ENCODE assay signal across 1 mouse cellular context in the genomic region with DNA sequence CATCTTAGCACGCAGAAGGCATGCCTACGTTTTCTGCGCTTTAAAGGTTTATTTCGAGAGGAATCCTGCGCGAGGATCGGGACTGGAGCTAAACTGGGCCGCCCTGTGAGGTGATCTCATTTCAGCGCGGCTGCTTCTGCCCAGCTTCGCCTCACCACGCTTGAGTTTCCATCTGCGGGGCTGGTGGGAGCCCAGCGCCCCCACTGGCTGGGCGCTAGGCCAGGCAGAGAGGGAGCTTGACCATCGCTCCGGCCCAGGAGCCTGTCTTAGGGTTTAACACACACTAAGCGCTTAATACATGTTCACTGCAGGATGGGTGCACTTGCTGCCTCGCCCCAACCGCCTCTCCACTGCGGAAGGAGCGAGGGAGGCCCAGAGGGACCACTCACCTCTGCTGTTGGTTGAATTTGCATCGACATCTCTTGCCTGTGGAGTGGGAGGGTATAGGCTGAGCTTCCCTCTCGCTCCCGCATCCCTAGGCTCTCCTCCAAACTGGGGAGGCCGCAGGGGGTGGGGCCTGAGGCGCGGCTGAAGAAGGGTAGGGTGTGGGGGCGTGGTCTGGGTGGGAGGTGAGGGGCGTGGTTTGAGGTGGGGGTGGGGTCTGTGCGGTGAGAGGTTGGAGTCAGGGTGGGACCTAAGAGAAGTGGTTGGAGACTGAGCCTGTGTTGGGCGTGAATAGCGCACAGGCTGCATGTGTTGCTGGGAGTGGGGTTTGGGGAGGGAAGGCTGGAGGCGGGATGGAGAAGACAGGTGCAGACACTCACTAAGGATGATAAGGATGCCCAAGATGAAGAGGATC.
TF ChIP-seq lines count a peak whose summit lies in the region.

No protein-coding gene starts in this region.

TF ChIP-seq in CH12.LX, 34 proteins besides CTCF, POLR2A, EP300 and RAD21:
- TF ChIP-seq POLR2AphosphoS2 (IDR thresholded peaks at IDR 0.05; ENCODE audit: low read depth, low read length), result no peak
- no peak for TF ChIP-seq BHLHE40 (IDR thresholded peaks at IDR 0.05; ENCODE audit: low read depth, low read length)
- TF ChIP-seq ELF1 (IDR thresholded peaks at IDR 0.05; ENCODE audit: low read depth, low read length), result no peak
- TF ChIP-seq NRF1 (IDR thresholded peaks at IDR 0.05; ENCODE audit: low read depth, low read length), result no peak
- TF ChIP-seq SIN3A (IDR thresholded peaks at IDR 0.05; ENCODE audit: low read length), result no peak
- no peak for TF ChIP-seq ETS1 (conservative IDR thresholded peaks at IDR 0.05; ENCODE audit: low read depth, low read length)
- no peak for TF ChIP-seq SMC3 (IDR thresholded peaks at IDR 0.05; ENCODE audit: low read depth, low read length)
